Mouse (Mus musculus) spleen, adult 10 weeks (tissue): Measurements from ENCODE around the gene Neurog1. TPM values are rescaled to one million over a fixed set of nuclear protein-coding genes. Genes with fewer than 3 reads are reported as not detected.

Experiments used
- polyA plus RNA-seq: library from polyadenylated mRNA; stranded (reverse); fragments of 350-450 nt; fragmentation: Illumina TruSeq; extraction: RNeasy Lipid Tissue Mini Kit (QIAGEN cat#74804); gene quantifications from one replicate; pipeline ENCODE4 v1.2.3, GENCODE M21; 2015; ENCODE audit warnings: low replicate concordance; ENCODE audit not compliant: insufficient read depth

Gene Neurog1
- not detected for polyA plus RNA-seq

GRCm38 (mm10) chr13:56251924-56252619 is at the start of gene Neurog1:
Neurog1 (minus strand) TSS chr13:56252163.

GRCm38 (mm10) chr13:56295943-56296658 is 44.1 kb upstream of the Neurog1 start, which contains the start of gene Cxcl14:
Cxcl14 (minus strand) TSS chr13:56296551.

Other genes starting within 250 kb of the Neurog1 start
- 195 TPM for gene H2afy, start 115.8 kb downstream of the Neurog1 start, polyA plus RNA-seq
- 42.4 TPM for gene Tifab, start 73.3 kb downstream of the Neurog1 start, polyA plus RNA-seq
- gene Cxcl14, start 44.4 kb upstream of the Neurog1 start, polyA plus RNA-seq: not detected
- gene Gm3045, start 174.4 kb upstream of the Neurog1 start, polyA plus RNA-seq: not detected
- gene Slc25a48, start 186.2 kb upstream of the Neurog1 start, polyA plus RNA-seq: not detected
- gene Il9, start 230.1 kb upstream of the Neurog1 start, polyA plus RNA-seq: not detected